Mouse (Mus musculus) stomach, embryonic 15.5 days (tissue): ENCODE data around the gene Slx1b. TPM values are rescaled to one million over a fixed set of nuclear protein-coding genes. Genes with fewer than 3 reads are reported as not detected.
"Not testable (repeated sequence)": the region's sequence is repeated elsewhere in the genome, so short reads cannot be mapped to it uniquely, and the experiment has no call there.

Experiments
- ATAC-seq: fragments of 200-750 bp; cut with Nextera tagmentation; 2 replicates; pipeline ENCODE4 v1.8.0; 2017; ENCODE audit warnings: low read depth, moderate number of reproducible peaks, moderate TSS enrichment; ENCODE audit not compliant: insufficient read depth, low FRiP score
- H3K27ac ChIP-seq: fragments of 300-500 bp; sonication (generic); 2 replicates; pipeline ENCODE4 v1.5.1; 2015; ENCODE audit warnings: mild to moderate bottlenecking, inconsistent platforms
- H3K27me3 ChIP-seq: fragments of 300-500 bp; sonication (generic); replicated peaks from 2 replicates; pipeline ENCODE4 v1.6.1; 2015; ENCODE audit warnings: inconsistent platforms
- H3K36me3 ChIP-seq: fragments of 300-500 bp; sonication (generic); 2 replicates; pipeline ENCODE4 v1.6.1; 2015; ENCODE audit warnings: inconsistent platforms
- H3K4me1 ChIP-seq: fragments of 300-500 bp; sonication (generic); 2 replicates; pipeline ENCODE4 v1.6.1; 2015; ENCODE audit warnings: inconsistent platforms
- H3K4me2 ChIP-seq: fragments of 300-500 bp; sonication (generic); 2 replicates; pipeline ENCODE4 v1.6.1; 2015; ENCODE audit warnings: mild to moderate bottlenecking, inconsistent platforms
- H3K4me3 ChIP-seq: fragments of 300-500 bp; sonication (generic); replicated peaks from 2 replicates; pipeline ENCODE4 v1.5.1; 2015; ENCODE audit warnings: inconsistent platforms
- H3K9ac ChIP-seq: fragments of 300-500 bp; sonication (generic); 2 replicates; pipeline ENCODE4 v1.6.1; 2015; ENCODE audit warnings: inconsistent platforms
- H3K9me3 ChIP-seq: fragments of 300-500 bp; sonication (generic); 2 replicates; pipeline ENCODE4 v1.6.1; 2016; ENCODE audit warnings: inconsistent platforms
- WGBS: fragments of 180-500 bp; shearing (Covaris S2); methylation state at CpG from one replicate; pipeline ENCODE4 v1.1.7; 2015; 5-methylcytosine and 5-hydroxymethylcytosine counted together
- polyA plus RNA-seq: library from polyadenylated mRNA; unstranded; fragments of >200 nt; fragmentation: Nextera tagmentation; extraction: Ambion mirVana; gene quantifications from 2 replicates; pipeline ENCODE4 v1.2.1, GENCODE M21; 2015

The Slx1b gene
- polyA plus RNA-seq, 1 experiment from 2014 or later: 7.9 TPM

DNA sequence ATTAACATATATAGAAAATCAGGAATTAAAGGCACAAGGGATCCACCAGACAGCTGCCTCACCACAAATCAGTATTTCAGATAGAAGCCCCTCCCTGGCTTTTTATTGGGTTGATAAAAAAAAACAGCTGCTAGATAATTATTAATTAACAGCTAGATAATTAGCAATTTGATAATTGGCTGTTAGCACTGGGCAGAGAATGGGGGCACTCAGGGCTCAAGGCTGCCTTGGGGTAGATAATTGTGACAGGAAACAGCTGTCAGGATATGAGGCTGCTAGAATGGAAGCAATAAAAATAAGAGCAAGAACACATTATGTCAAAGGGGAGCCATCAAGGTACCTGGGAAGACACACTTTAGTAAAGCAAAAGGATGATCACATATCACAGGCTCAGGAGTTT lies 50.7 kb downstream of the Slx1b start:
- Histone ChIP-seq H3K27me3 (no peaks in the 10 kb centered on the region), H3K4me3 (no peak overlapping the region), H3K27ac (no peak overlapping the region), H3K36me3 (no peaks in the 10 kb centered on the region), H3K9ac (no peak overlapping the region), H3K4me2 (no peak overlapping the region), H3K4me1 (no peaks in the 10 kb centered on the region), H3K9me3 (no peaks in the 10 kb centered on the region)
- no peak for ATAC-seq

DNA sequence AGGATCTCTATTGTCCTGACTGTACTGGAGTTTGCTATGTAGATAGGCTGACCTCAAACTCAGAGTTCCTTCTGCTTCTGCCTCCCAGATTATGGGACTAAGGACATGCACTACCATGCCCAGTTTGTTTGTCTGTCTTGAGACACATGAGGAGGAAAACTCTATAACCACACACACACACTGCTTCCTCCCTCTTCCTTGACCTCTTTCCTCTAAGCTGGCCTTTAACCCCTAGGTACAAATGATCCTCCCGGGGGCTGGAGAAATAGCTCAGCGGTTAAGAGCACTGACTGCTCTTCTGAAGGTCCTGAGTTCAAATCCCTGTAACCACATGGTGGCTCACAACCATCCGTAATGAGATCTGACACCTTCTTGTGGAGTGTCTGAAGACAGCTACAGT lies 51.2 kb downstream of the Slx1b start:
- ATAC-seq: no peak
- 62% methylated on average over 3 of the region's 3 CpGs for WGBS
- no peaks in the 10 kb centered on the region for H3K36me3 ChIP-seq
- no peak overlapping the region for H3K9ac ChIP-seq
- H3K4me1 ChIP-seq: no peaks in the 10 kb centered on the region
- H3K9me3 ChIP-seq: no peaks in the 10 kb centered on the region
- H3K4me3 ChIP-seq: no peak overlapping the region
- no peaks in the 10 kb centered on the region for H3K27me3 ChIP-seq
- H3K4me2 ChIP-seq: no peak overlapping the region
- no peak overlapping the region for H3K27ac ChIP-seq

DNA sequence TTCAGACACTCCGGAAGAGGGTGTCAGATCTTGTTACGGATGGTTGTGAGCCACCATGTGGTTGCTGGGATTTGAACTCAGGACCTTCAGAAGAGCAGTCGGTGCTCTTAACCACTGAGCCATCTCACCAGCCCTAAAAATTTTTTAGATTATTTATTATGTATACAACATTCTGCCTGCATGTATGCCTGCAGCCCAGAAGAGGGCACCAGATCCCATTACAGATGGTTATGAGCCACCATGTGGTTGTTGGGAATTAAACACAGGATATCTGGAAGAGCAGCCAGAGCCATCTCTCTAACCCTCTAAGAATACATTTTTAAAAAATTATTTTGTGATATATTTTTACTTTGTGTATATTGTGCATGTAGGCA lies 52.4 kb downstream of the Slx1b start:
- not testable (repeated sequence) for H3K4me3 ChIP-seq, H3K9me3 ChIP-seq, ATAC-seq, H3K36me3 ChIP-seq, H3K9ac ChIP-seq, H3K4me2 ChIP-seq, H3K27ac ChIP-seq, H3K4me1 ChIP-seq, H3K27me3 ChIP-seq
- WGBS: 62% methylated on average over 3 of the region's 3 CpGs

DNA sequence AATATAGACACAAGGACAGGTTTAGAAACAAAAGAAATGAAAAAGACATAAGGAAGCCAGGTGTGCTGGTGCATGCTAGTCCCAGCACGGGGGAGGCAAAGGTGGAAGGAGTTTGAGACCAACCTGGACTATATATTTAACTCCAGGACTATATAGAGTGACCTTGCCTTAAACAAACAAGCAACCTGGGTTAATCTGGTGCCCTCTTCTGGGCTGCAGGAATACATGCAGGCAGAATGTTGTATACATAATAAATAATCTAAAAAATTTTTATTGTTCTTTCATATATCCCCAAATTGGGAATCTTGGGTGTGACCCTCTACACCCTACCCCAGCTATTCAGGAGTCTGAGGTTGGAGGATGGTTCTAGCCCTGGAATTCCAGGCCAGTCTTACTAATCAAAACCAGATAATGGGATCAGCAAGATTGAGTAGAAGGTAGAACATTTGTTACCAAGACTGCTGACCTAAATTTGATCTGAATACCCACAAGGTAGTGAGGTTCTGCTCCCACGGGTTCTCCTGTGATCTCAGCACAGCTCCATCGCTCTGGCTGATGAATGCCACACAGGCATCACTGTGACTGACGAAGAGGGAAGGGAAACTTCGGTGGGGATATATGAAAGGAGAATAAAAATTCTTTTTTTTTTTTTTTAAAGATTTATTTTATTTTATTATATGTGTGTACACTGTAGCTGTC lies 52.9 kb downstream of the Slx1b start:
- Histone ChIP-seq H3K27me3 (no peaks in the 10 kb centered on the region), H3K4me2 (no peak overlapping the region), H3K9me3 (no peaks in the 10 kb centered on the region), H3K4me1 (no peaks in the 10 kb centered on the region), H3K27ac (no peak overlapping the region), H3K4me3 (no peak overlapping the region), H3K36me3 (no peaks in the 10 kb centered on the region), H3K9ac (no peak overlapping the region)
- ATAC-seq: no peak
- WGBS: 66% methylated on average over 5 of the region's 5 CpGs

Other genes starting within 250 kb of the Slx1b start
- 1.7 and 5.7 TPM in 2 replicates for gene Atp2a1, start 232.7 kb downstream of the Slx1b start, polyA plus RNA-seq
- 39.2 and 44.4 TPM in 2 replicates for gene Sh2b1, start 220.4 kb downstream of the Slx1b start, polyA plus RNA-seq
- 149 and 158 TPM in 2 replicates for gene Tufm, start 208.4 kb downstream of the Slx1b start, polyA plus RNA-seq
- gene Atxn2l, start 192.3 kb downstream of the Slx1b start, polyA plus RNA-seq: 44.5 and 53.3 TPM in 2 replicates
- 188 and 196 TPM in 2 replicates for gene Eif3c, start 129.4 kb downstream of the Slx1b start, polyA plus RNA-seq
- gene Apobr, start 110.8 kb downstream of the Slx1b start, polyA plus RNA-seq: 1.2 and 1.3 TPM in 2 replicates
- 30.4 and 33.1 TPM in 2 replicates for gene Cln3, start 110.0 kb downstream of the Slx1b start, polyA plus RNA-seq
- gene Il27, start 100.8 kb downstream of the Slx1b start, polyA plus RNA-seq: 0.13 and 0.26 TPM in 2 replicates
- 156 and 197 TPM in 2 replicates for gene Nupr1, start 64.9 kb downstream of the Slx1b start, polyA plus RNA-seq
- gene Sgf29, start 46.5 kb downstream of the Slx1b start, polyA plus RNA-seq: 43.5 and 53.8 TPM in 2 replicates
- gene Sult1a1, start 19.4 kb downstream of the Slx1b start, polyA plus RNA-seq: 7.1 and 9.7 TPM in 2 replicates
- 105 and 114 TPM in 2 replicates for gene Bola2, start 383 bp downstream of the Slx1b start, polyA plus RNA-seq
- 50.1 and 51.9 TPM in 2 replicates for gene Coro1a, start 12.0 kb upstream of the Slx1b start, polyA plus RNA-seq
- 99.9 TPM in 2 replicates for gene Mapk3, start 63.8 kb upstream of the Slx1b start, polyA plus RNA-seq
- gene Gdpd3, start 70.5 kb upstream of the Slx1b start, polyA plus RNA-seq: 3.1 and 3.3 TPM in 2 replicates
- 81.9 and 93.0 TPM in 2 replicates for gene Ypel3, start 81.2 kb upstream of the Slx1b start, polyA plus RNA-seq
- gene Tbx6, start 85.7 kb upstream of the Slx1b start, polyA plus RNA-seq: 0.46 and 0.66 TPM in 2 replicates
- 237 and 240 TPM in 2 replicates for gene Ppp4c, start 96.7 kb upstream of the Slx1b start, polyA plus RNA-seq
- 0.73 and 0.74 TPM in 2 replicates for gene Fam57b, start 101.9 kb upstream of the Slx1b start, polyA plus RNA-seq
- gene 4930451I11Rik, start 135.9 kb upstream of the Slx1b start, polyA plus RNA-seq: not detected in 2 replicates
- gene Doc2a, start 151.6 kb upstream of the Slx1b start, polyA plus RNA-seq: 0.62 and 0.74 TPM in 2 replicates
- gene Hirip3, start 166.2 kb upstream of the Slx1b start, polyA plus RNA-seq: 28.5 and 28.8 TPM in 2 replicates
- gene Ino80e, start 166.6 kb upstream of the Slx1b start, polyA plus RNA-seq: 60.1 and 68.3 TPM in 2 replicates
- gene Taok2, start 188.9 kb upstream of the Slx1b start, polyA plus RNA-seq: 38.3 and 40.1 TPM in 2 replicates
- gene Tmem219, start 227.1 kb upstream of the Slx1b start, polyA plus RNA-seq: 32.0 and 33.4 TPM in 2 replicates
- gene Kctd13, start 233.1 kb upstream of the Slx1b start, polyA plus RNA-seq: 15.0 and 15.1 TPM in 2 replicates